Mouse (Mus musculus) ES-Bruce4 (cell line): Measurements from ENCODE around the gene Olr1.

Experiments
- CTCF ChIP-seq: IDR thresholded peaks from one replicate; pipeline ENCODE4 v1.8.1; 2011; ENCODE audit warnings: low read depth, low read length
- POLR2A ChIP-seq: IDR thresholded peaks from one replicate; pipeline ENCODE4 v1.8.1; 2011; ENCODE audit warnings: low read length; ENCODE audit not compliant: insufficient read depth

DNA sequence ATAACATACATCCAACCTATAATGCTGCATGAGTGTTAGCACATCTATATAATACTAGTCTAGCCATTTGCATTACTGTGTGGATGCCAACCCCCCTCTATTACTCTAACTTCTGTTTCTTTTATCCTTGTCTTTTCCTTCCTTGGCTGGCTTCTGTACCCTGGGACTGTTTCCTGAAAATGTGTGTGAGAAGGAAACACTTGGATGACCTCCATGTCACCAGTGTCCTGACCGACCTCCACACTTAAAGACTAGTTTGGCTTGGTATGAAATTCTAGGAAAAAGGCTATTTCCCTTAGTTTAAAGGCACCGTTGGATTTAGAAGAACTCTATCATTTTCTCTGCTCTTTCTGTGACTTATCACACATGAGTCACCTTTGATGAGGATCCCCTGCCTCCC, 20.5 kb upstream of the Olr1 start:
- no peak for TF ChIP-seq CTCF
- no peak for TF ChIP-seq POLR2A
